Mouse (Mus musculus) left cerebral cortex, postnatal 14 days (tissue): ENCODE results near the gene Zranb3. TPM values are rescaled to one million over a fixed set of nuclear protein-coding genes. Genes with fewer than 3 reads are reported as not detected.
"Not testable (repeated sequence)": the region's sequence is repeated elsewhere in the genome, so short reads cannot be mapped to it uniquely, and the experiment has no call there.

Source experiments
- DNase-seq, 2 experiments: peaks; one replicate each; pipeline ENCODE4 v3.0.0; 2021 to 2022; ENCODE audit warnings: low spot score in 2 of 2, mixed read lengths in 1 of 2
- intact Hi-C: fragments of 180-260 bp; cut with DNase I; formaldehyde crosslinking; loops from one replicate; pipeline ENCODE4 v1.15.1; 2025
- total RNA-seq, 2 experiments: library from RNA; stranded (reverse); gene quantifications; 2 replicates each; pipeline ENCODE4 v1.2.3; 2021

The Zranb3 gene
- total RNA-seq, 2 experiments from 2014 or later = 7.7 to 8.0 TPM

DNA sequence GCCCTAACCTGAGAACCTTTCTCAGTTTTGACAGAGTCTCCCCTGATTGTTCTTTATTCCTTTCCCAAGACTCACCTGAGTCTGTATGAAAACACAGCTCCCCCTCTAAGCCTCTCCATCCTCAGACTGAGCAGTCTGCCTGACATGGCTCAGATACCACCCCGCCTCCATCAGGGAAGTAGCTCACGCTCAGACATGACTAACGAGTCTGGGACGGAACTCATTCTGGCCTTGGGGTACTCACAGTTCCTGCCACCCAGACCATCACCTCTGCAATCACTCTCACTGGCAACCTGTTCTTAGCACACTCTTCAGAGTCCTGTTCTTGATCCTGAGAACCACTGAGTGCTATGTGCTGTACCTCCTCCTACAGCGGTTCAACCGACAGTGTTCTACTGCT, 38.1 kb downstream of the Zranb3 start:
- intact Hi-C loops = no loop called here
- no peak for DNase-seq

DNA sequence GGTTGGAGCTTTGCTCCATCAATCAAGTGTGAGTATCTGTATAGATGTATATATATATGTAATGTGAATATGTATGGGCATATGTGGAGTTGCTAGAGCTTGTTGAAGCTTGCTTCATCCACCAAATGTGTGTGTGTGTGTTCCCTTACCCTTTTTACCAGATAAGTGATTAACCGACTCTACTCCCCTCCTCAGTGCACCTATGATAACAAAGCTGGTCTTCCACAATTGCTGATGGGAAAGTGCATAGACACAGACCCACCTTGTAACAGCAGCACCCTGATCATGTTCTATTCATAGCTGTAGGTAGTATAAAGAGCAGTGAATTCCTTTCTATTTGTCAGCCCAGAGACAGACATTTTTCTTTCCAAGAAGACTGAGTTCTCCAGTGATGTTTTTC, 40.7 kb downstream of the Zranb3 start:
- intact Hi-C loops = no loop called here

DNA sequence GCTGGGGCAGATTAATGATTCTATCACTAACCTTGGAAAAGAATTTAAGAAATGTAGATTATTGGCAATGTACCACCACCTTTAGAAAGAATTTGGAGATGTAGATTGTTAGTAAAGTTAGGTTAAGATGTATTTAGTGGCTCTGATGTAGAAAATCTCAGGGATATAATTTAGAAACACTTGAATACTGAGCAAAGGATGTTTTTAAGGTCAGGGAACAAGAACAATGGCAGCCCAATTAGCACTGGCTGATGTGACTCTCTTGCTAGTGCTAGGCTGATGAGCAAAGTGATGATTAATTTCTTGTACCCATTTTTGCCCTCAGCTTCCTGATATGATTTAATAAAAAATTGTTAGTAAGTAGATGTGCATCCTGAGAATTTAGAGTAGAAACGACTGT, 41.4 kb downstream of the Zranb3 start:
- DNase-seq = no peak

More for the DNA sequence above, 40.7 kb downstream of the Zranb3 start:
- DNase-seq = no peak

DNA sequence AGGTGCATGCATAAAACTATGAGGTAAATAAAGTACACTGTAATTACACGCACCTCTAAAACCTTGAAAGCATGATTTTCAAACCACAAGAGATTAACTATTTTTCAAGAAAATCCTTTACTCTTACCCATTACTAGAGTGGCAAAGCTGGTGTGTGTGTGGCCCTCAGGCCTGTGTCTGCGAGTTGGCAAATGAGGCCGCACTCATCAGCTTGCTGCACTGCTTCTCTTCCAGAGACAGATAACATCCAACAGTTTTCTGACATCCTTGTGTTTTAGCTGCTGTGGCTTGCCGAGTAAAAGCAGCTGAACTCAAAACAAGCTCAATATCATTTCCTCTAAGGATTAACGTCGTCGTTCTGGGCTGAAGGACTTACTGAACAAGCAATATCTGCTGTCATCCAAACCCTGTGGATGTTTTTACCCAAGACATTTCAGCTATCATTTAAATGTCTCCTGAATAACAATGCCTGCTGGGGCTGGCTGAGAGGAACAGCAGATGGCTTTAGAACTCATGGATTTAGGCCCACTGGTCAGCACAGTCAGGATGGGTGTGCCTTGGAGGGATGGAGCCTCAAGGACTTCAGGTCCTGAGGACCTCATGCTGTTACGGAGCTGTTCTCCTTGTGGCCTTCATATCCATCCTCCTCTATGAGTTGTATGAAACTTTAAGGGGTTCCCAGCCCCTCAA, 42.0 kb downstream of the Zranb3 start:
- intact Hi-C loops = no loop called here
- no peak for DNase-seq

More for the DNA sequence above, 41.4 kb downstream of the Zranb3 start:
- intact Hi-C loops = no loop called here

DNA sequence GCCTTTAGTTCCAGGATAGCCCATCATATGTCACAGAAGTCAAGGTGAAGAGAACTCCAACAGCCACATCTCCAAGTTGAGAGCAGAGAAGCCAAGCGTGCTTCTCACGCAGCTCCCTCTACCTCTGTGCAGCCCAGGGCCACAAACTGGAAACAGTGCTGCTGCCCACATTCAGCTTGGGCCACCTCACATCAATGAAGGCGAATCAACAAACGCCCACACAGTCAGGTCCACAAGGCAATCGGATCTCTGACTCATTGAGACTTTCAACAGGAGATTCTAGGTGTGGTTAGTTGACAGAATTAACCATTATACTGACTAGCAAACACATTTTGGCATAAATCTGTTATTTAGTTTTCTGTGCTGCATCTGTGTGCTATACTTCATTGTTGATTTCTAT, 44.2 kb downstream of the Zranb3 start:
- intact Hi-C loops = no loop called here
- no peak for DNase-seq

DNA sequence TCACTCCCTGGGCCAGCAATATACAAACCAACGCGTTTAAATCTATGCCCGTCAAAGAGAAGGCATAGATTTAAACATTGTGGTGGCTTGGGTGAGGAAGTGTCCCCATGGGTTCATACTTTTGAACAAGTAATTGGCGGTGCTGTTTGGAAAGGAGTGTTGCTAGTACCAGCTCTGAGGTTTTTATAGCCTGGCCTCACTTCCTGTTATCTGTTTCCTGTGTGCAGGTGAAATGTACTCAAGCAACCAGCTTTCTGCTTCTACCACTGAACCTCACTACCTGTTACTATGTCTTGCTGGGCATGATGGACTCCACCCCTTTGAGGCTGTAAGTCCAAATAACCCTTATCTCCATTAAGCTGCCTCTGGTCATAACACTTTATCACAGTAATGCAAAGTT, 45.6 kb downstream of the Zranb3 start:
- intact Hi-C loops = no loop called here
- no peak for DNase-seq

DNA sequence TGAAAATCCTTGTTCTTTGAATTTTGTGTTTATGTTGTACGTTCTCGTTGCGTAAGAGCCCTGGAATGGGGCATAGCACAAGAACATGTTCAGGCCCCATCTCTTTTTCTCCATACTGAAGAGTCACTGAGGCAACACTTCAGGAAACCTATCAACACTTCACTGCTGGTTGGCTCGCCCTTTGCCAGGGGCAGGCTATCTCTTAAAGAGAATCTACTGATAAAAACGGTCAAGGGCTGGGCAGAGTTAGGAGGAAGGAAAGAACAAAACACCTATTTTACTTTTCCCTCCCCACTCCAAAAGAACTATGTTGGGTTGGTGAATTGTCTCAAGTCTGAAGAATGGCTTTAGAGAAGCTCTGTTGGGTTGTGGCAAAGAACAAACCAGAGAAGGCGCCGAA, 55.9 kb downstream of the Zranb3 start:
- no peak for DNase-seq
- intact Hi-C loops = no loop called here

DNA sequence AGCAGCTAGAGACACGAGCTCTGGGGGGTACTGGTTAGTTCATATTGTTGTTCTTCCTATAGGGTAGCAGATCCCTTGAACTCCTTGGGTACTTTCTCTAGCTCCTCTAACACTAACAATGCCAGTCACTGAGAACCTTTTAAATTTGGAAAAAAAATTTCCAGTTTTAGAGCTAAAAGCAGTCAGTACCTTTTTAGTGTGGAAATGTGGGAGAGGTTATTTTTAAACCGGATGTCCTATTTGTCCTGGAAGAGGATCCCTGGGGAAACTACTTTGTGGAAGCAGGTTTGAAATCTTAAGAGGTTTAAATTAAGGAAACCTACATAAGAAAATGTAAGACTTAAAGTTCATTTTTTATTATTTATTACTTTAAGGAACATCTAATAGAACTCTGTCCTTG, 56.4 kb downstream of the Zranb3 start:
- DNase-seq = no peak
- intact Hi-C loops = no loop called here

DNA sequence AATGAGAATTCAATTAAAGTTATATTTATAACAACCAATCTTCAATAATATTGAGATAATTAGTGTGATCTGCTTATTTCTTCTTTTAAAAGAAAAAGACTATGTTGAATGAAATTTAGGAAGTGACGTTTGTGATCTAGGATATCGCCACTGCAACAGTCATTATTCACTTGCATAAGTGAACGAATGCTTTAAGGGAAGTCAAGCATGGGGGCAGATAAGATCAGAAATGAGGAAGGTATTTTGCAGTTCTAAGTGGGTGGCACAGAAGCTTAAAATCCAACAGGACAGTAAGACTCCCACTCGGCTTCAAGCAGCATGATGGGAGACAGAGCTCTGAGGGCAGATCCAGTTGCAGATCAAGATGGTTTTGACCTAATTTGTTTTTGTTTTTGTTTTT, 58.7 kb downstream of the Zranb3 start:
- intact Hi-C loops = no loop called here
- no peak for DNase-seq

DNA sequence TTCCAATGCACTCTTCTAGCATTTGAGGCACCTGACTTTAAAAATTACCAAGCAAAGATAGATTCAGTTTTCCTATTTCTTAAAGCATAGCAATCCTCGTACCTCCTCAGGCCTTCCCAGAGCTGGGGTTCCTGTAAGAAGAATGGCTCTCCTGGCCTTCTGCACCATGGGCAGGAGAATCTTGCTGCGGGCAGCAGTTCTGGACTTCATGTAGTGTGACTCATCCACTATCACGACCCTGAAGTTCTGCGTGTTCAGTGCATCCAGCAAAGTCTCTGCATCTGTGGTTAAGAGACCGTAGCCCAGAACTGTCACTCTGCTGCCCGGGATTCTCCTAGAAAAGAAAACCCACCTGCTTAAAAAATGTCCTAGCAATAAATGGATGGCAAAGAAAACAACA, 66.6 kb downstream of the Zranb3 start:
- intact Hi-C loops = no loop called here
- no peak for DNase-seq

DNA sequence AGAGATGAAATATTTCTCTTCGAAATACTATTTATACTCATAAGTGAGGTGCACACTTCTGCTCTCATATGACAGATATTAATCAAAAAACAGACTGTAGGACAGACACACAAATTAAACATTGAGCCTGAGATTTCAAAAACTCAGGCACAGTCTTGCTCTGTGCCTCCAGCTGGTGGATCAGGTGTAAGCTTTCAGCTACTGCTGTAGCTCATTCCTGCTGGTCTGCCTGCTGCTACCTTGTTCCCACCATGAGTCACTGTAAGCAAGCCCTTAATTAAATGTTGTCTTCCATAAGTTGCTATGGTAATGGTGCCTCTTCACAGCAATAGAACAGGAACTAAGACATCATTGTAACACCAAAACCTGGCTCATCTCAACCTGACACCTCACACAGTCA, 70.7 kb downstream of the Zranb3 start:
- intact Hi-C loops = loop anchor here (5.0 kb wide), 2 partner anchors 45 to 75 kb away; no protein-coding TSS in a partner anchor
- peak; percentile 29 to 69 for DNase-seq

DNA sequence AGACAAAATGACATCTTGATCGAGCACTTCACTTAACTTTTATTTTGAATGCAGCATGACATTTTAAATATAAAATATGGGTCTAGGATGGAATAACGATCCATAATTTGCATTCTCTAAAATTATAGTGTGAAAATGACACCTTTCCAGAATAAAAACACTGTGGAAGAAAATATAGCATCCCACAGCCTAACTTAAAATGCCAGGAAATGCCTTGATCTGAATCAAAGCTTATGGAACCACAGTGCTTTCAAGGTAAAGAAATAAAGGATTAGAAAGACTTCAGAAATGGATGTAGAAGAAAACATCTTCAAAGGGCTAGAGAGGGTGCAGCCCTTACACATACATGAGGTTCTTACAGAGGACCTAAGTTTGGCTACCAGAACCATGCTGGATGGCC, 71.3 kb downstream of the Zranb3 start:
- intact Hi-C loops = loop anchor here (5.0 kb wide), 2 partner anchors 46 to 74 kb away; no protein-coding TSS in a partner anchor
- DNase-seq = peak in 1 of 2 experiments; percentile 50

DNA sequence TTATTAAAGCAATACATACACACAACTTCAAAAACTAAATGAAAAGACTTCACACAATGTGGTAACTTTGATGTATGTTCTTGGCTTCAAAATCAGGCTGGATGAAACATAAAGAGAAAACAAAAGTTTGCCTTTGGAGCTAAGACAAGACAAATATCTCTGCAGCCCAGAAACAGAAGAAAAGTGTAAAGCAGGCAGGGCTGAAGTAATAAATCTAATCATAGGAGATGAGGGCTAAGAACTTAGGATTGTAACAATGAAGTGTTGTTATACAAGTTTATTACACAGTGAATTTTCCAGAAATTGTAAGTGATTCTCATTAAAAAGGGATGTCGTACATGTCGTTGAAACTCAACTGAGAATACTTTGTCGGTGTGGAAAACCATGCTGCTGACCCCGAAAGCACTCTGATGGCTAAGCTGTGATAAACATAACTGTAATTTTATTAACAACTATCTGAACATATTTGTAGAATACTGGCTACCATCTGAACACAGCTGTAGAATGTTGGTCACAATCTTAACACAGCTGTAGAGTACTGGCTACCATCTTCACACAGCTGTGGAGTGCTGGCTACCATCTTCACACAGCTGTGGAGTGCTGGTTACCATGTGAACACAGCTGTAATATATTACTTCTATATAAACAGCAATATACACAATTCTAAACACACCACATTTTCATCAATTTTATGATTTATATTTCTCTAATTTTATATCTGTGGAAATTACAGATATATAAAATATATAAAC, 78.3 kb downstream of the Zranb3 start:
- intact Hi-C loops = no loop called here

DNA sequence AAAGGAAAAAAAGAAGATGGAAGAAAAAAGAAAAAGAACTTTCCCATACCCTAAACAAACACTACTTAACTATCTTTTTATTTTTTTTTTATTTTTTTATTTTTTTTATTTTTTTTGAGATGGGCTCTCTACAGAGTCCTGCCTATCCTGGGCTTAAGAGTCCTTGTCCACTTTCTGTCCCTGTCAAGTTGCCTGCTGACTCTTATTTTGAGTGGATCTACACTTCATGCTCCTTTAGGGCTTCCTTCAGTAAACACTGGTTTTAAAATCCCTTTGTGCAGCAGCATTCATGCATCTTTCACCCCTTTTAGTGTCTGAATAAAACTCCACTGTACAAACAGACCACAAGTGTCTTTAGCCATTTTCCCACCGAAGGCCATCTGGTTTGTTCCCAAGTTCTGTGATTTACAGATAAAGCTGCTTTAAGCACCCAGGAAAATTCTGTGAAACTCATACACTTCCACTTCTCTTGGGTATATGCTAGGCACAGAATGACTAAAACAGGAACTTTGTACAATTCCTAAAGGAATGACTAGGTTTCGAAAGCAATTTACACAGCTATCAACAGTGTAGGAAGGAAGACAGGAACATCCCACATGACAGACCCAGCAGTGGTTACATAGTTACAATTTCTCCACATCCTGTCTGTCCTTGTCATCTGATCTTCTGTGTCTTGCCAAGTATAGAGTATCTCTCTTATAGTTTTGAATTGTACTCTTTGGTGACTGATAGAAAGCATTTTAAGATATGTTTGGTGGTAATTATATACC, 82.7 kb downstream of the Zranb3 start:
- intact Hi-C loops = no loop called here
- DNase-seq = no peak

More for the DNA sequence above, 78.3 kb downstream of the Zranb3 start:
- DNase-seq = no peak

DNA sequence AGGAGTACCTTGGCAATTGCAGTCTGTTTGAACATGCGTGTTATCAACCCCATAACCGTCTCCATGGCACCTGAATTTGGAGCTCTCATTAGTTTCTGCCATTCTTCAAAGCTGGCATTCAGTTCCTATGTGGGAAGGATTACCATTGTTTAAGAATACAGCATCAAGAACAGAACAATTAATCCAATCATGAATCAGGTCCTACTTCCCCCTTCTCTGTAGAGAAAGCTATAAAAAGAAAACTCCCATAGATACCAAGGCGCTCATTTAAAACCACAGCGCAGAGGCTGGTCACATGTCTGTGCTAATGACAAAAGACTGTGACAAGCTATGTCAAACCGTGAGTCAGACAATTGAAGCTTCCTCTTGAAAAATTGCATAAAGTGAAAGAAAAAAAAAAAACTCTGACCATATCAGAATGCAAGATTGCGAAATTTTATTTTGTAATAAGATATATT, 86.8 kb downstream of the Zranb3 start:
- DNase-seq = no peak
- intact Hi-C loops = loop anchor here (5.0 kb wide), 1 partner anchor 69 kb away; no protein-coding TSS in a partner anchor

DNA sequence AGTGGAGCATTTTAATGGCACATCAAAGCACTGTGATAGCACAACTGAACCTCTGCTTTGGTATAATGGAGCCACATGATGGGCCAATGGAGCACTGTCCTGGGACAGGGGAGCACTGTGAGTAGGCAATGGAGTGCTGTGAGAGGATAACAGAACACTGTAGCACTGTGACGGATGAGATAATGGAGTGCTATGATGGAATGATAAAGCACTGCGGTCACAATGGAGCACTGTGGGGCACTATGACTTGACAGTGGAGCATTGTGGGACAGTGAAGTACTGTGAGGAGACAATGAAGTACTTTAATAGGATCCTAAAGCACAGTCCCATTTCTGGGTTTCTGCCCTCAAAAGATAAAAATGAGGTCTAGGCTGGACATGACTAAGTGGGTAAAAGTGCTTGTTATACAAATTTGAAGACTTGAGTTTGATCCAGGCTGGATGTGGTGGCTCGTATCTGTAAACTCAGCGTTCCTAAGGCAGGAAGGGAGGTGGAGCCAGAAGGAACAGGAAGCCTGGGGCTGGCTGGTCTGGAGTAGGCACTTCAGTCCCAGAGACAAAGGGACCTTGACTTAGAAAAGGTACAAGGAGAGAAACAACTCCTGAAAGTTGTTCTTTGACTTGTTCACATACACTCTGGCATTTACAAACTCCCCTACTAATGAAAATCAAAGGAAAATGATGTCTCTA, 89.0 kb downstream of the Zranb3 start:
- intact Hi-C loops = no loop called here
- DNase-seq = no peak

DNA sequence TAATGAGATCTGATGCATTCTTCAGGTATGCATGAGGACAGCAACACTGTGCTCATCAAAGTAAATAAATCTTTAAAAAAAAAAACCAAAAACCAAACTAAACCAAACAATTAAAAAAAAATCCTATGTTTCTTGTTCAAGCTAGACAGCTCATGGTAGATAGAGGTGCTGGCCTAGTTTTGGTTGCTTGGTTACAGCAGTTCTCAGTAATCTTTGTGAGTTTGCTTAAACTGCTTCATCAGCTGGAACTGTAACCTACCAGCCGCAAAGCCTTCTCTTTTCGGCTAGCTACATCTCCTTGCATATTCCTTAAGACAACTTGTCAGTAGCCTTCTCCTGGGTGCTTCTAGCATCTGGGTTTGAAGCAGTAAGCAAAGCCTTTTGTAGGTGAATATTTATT, 93.1 kb downstream of the Zranb3 start:
- DNase-seq = peak in 1 of 2 experiments; percentile 39
- intact Hi-C loops = no loop called here

DNA sequence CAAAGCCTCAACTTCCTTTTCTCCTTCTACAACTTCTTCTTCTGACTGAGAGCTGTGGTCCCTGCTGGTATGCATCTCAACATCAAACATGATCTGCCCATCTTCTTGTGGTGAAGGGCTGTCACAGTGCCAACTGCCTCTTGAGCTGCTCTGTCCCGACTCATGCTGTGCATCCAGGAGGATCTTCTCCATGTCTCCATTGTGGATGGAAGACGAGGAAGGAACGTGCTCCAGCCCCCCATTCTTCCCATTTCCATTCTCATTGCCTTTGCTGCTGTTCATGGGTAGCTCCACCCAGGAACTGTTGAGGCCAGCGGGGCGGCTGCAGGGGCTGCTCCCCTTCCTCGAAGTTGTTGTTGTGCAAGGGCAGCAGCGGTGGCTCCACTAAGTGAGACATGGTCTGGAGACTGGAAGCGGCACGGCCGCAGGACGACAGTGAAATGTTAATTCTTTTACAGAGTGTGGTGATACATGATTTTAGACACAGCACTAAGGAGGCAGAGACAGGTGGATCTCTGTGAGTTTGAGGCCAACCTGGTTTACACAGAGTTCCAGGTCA, 96.7 kb downstream of the Zranb3 start:
- intact Hi-C loops, DNase-seq: not testable (repeated sequence)

DNA sequence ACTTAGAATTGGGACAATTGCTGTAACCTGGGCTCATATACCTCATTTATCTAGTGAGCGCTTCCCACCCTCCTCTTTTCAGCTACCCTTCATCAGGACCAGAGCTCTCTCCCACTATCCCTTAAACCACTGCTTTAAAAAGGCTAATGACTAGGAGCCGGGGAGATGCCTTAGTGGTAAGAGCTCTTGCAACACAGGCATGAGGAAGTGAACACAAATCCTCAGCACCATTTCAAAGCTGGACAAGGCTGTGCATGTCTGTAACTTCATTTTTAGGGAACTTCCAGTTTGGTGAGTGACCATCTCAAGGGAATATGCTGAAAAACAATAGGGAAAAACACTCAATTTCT, 98.5 kb downstream of the Zranb3 start:
- intact Hi-C loops = no loop called here
- no peak for DNase-seq
